Mouse (Mus musculus) bone marrow macrophage, adult 2 months (primary cell): Measurements from ENCODE around the gene Kbtbd4. TPM values are rescaled to one million over a fixed set of nuclear protein-coding genes. Genes with fewer than 3 reads are reported as not detected.
A peak's percentile ranks its signal among the peaks of the same experiment; 100 is the strongest.
"Not testable (repeated sequence)": the region's sequence is repeated elsewhere in the genome, so short reads cannot be mapped to it uniquely, and the experiment has no call there.

Experiments
- H3K27ac ChIP-seq: 2 replicates; pipeline ENCODE4 v1.5.1; 2012; ENCODE audit warnings: low read depth, low read length; ENCODE audit not compliant: insufficient read depth
- H3K4me1 ChIP-seq: 2 replicates; pipeline ENCODE4 v1.6.1; 2012; ENCODE audit warnings: low read length; ENCODE audit not compliant: control insufficient read depth, insufficient read depth
- H3K4me3 ChIP-seq: 2 replicates; pipeline ENCODE4 v1.5.1; 2012; ENCODE audit warnings: mild to moderate bottlenecking, low read length, moderate library complexity; ENCODE audit not compliant: insufficient read depth
- CTCF ChIP-seq: IDR thresholded peaks from 2 replicates; pipeline ENCODE4 v1.5.1; 2012; ENCODE audit warnings: low read depth, mild to moderate bottlenecking, low read length, moderate library complexity
- POLR2A ChIP-seq: IDR thresholded peaks from 2 replicates; pipeline ENCODE4 v1.6.1; 2012; ENCODE audit warnings: mild to moderate bottlenecking, low read depth, low read length, borderline replicate concordance
- polyA plus RNA-seq: library from polyadenylated mRNA; stranded (reverse); fragments of >200 nt; gene quantifications from 2 replicates; pipeline ENCODE4 v1.2.4, GENCODE M21; 2012; ENCODE audit not compliant: missing spikeins, insufficient read depth, insufficient read length

Kbtbd4 gene
- polyA plus RNA-seq, 1 experiment = 24.8 TPM

DNA sequence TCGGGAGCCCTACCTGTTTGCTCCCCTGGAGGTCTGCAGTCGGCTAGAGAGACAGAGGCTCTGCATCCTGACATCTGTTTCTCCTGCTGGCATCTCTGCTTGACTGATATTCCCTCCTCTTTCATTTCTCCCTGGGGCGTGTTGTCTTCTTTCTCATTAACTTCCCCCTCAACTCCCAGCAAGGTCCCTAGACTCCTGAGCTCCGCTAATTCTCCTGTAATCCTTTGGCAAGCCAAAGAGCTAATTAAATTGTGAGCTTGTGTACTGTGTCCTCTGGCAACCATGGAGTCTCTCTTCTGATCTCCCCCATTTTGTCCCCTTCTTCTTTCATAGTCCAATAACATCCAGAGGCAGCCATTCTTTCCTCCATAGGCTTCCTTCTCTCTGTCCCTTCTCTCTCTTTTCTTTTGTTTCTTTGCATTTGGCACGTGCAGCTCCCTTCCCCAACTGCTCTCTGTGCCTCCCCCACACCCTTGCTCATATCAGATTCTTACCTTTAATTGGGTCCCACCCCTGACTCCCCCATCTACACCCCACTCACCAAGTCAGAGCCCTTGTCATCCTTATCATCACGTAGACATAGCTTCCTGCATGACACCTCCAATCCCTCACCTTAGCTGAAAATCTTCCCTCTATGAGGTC lies 24.3 kb upstream of the Kbtbd4 start:
- Histone ChIP-seq H3K4me1 (no peaks in the 10 kb centered on the region), H3K27ac (no peak overlapping the region), H3K4me3 (no peak overlapping the region)
- no peak for TF ChIP-seq CTCF
- TF ChIP-seq POLR2A = no peak

DNA sequence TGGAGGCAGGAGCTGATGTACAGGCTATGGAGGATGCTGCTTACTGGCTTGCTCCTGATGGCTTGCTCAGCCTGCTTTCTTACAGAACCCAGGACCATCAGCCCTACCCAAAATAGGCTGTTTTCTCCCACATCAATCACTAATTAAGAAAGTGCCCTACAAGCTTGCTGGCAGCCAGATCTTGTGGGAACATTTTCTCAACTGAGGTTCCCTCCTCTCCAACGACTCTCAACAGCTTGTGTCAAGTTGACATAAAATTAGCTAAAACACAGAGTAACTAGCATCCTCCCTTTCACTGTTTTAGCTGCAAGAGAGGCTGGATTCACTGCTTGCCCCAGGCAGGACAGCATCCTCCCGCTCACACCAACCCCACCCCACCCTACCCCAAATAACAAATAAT lies 22.7 kb upstream of the Kbtbd4 start:
- no peaks in the 10 kb centered on the region for H3K4me1 ChIP-seq

DNA sequence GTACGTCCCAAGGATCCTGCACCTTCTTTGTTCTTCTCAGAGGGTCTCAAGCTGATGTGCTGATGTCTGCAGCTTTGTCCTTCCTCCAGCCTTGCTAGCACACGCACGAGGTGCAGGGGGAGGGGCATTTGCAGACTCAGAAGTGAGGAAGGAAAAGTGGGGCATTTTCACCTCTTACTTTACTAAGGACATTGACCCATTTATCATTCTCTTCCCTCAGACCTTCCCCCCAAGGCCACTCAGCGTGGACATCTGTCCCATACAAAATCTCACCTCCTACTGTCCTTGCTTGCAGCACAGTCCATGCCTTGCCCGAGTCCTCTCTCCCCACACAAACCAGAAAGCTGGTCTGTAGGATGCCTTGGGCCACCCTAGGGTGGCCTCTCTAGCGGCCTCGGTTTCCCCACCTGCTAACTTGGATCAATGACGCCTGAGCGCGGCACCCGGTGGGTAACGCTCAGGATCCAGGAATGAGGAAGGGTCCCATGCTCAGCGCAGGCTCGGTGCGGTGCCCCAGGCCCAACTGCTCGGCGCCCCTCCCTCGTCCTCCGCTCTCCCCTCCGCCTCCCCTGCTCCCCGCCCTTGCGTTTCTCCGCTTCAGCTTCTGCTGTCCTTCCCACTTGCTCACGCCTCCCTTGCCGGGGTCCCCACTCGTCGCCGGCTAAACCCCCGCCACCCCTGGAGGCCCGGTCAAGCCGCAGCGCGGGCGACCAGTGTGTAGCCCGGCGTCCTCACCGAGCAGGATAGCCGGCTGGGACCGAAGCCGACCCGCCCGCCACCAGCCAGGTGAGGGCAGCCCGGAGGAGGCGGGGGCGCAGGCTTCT lies 19.1 kb upstream of the Kbtbd4 start, which contains the start of gene C1qtnf4:
Gene C1qtnf4 (plus strand): TSS at position 643 of the 824 bp plus-strand sequence.
- Histone ChIP-seq H3K27ac (no peak within 1 kb of the TSS), H3K4me3 (peak within 1 kb of the TSS; percentile 11), H3K4me1 (no peaks in the 10 kb centered on the region)
- TF ChIP-seq CTCF (no peak), POLR2A (no peak)

More for the DNA sequence above, 22.7 kb upstream of the Kbtbd4 start:
- H3K4me3 ChIP-seq = no peak overlapping the region
- TF ChIP-seq POLR2A = no peak
- no peak overlapping the region for H3K27ac ChIP-seq

DNA sequence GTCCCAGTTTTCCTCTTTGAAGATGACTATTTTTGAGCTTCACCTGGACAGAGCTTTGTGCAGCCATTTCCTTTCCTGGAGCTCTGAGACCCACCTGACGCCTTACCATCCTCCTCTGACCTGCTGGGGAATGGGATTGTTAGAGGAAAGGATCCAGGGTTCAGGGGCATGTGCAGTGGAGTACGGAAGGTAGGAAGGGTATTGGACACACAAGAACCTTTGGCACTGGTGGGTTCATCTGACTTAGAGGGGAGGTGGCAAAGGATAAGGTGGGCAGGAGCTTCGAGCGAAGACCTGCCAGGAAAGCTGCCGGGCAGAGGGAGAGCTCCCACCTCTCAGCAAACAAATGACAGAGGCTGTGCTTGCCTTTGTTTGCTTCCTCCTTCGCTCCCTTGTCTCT lies 18.1 kb upstream of the Kbtbd4 start:
- Histone ChIP-seq H3K4me3 (no peak overlapping the region), H3K4me1 (no peaks in the 10 kb centered on the region), H3K27ac (no peak overlapping the region)
- no peak for TF ChIP-seq CTCF
- no peak for TF ChIP-seq POLR2A

DNA sequence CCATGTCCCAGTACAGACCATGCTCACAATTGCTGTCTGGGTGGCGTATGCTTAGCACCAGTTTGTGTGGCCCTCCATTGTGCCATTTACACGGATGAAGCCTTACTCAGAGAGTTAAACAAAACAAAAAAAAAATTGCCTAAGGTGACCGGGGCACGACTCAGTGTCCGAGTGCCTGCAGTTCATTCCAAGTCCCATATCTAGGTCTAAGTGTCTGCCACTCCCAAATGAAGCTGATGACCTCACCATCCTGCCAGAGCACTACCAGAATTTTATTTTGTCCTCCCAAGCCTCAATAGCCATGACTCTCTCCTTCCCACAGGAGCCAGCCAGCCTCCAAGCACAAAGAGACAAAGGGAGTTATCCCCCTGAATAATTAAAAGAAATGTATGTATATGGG lies 16.9 kb upstream of the Kbtbd4 start:
- no peaks in the 10 kb centered on the region for H3K4me1 ChIP-seq
- no peak for TF ChIP-seq POLR2A
- no peak for TF ChIP-seq CTCF
- no peak overlapping the region for H3K27ac ChIP-seq
- no peak overlapping the region for H3K4me3 ChIP-seq

DNA sequence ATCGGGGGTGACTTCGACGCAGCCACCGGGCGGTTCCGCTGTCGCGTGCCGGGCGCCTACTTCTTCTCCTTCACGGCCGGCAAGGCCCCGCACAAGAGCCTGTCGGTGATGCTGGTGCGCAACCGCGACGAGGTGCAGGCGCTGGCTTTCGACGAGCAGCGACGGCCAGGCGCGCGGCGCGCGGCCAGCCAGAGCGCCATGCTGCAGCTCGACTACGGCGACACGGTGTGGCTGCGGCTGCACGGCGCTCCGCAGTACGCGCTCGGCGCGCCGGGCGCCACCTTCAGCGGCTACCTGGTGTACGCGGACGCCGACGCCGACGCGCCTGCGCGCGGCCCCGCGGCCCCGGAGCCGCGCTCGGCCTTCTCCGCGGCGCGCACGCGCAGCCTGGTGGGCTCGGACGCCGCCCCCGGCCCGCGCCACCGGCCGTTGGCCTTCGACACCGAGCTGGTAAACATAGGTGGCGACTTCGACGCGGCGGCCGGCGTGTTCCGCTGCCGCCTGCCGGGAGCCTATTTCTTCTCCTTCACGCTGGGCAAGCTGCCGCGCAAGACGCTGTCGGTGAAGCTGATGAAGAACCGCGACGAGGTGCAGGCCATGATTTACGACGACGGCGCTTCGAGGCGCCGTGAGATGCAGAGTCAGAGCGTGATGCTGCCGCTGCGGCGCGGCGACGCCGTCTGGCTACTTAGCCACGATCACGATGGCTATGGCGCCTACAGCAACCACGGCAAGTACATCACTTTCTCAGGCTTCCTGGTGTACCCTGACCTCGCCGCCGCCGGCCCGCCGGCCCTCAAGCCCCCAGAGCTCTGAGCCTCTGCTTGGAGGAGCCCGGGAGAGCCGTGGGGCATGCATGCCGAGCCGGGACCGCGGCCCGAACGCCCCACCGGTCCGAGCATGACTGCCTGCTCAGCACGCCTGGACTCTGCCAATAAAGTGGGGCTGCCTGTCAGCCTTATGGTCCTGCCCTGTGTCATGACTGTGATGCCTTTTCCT lies 14.7 kb upstream of the Kbtbd4 start:
- no peaks in the 10 kb centered on the region for H3K4me1 ChIP-seq
- H3K4me3 ChIP-seq = peak overlapping the region; percentile 56
- H3K27ac ChIP-seq = no peak overlapping the region
- TF ChIP-seq POLR2A = no peak
- TF ChIP-seq CTCF = no peak

DNA sequence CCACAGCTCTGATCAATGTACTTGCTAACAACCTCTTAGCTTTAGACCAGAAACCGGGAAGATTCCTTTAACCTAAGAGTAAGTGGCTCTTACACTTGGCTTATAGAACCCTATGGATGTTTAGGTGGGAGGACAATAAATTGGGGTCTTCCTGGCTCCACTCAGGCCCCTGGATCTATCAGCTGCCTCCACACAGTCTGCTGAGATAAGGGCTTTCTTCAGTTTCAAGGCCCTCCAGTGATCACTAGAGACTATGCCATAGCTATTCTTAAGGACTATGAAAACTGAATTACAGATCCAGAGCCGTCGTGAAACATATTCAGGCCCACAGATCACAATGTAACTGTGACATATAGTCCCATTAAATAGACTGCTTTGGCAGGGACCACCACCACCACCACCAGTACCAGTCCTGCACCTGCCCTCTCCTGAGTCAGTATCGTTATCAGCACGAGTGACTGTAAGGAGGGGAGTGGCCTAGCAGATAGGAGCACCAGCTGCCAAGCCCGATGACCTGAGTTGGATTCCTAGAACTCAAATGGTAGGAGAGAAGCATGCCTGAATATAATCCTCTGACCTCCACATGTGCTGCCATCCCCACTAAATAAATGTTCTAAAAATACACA lies 10.8 kb upstream of the Kbtbd4 start:
- Histone ChIP-seq H3K4me3 (no peak overlapping the region), H3K27ac (no peak overlapping the region), H3K4me1 (no peaks in the 10 kb centered on the region)
- TF ChIP-seq POLR2A (no peak), CTCF (no peak)

DNA sequence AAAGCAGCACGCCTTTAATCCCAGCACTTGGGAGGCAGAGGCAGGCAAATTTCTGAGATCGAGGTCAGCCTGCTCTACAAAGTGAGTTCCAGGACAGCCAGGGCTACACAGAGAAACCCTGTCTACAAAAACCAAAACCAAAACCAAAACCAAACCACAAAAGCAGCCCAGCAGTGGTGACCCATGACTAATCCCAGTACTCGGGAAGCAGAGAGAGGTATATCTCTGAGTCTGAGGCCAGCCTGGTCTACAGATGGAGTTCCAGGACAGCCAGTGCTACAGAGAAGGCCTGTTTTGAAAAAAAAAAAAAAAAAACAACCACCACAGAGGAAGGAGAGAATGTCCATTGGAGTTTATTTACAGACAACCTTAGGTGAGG lies 10.3 kb upstream of the Kbtbd4 start:
- not testable (repeated sequence) for H3K4me3 ChIP-seq, H3K4me1 ChIP-seq, H3K27ac ChIP-seq

DNA sequence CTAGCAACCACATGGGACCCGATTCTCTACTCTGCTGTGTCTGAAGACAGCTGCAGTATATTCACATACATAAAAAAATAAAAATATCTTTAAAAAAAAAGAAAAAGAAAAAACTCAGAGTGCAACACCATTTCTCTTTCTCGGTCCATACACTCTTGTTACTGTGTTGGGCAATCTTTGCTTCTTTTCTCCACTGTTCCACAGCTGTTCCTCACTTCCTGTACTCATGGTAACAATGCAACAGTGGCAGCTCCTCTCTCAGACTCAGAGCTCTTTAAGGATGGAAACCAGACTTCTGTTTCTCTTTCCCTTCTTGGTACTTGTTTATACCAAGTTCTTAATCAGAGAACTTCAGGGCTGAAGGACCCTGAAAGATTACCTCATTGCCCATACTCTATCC lies 1.1 kb upstream of the Kbtbd4 start:
- peaks cover 12% of the 10 kb centered on the region; the same call in 1 of the 2 replicates for H3K4me1 ChIP-seq
- peak overlapping the region; percentile 78; the same call in 1 of the 2 replicates for H3K27ac ChIP-seq
- peak overlapping the region; percentile 81 for H3K4me3 ChIP-seq
- TF ChIP-seq CTCF (no peak), POLR2A (no peak)
